Mouse (Mus musculus) skeletal muscle tissue, postnatal 0 days (tissue): Measurements from ENCODE around the gene Itga10. TPM values are rescaled to one million over a fixed set of nuclear protein-coding genes. Genes with fewer than 3 reads are reported as not detected.

Source experiments
- polyA plus RNA-seq: library from polyadenylated mRNA; unstranded; fragments of >200 nt; fragmentation: Nextera tagmentation; extraction: Ambion mirVana; gene quantifications from 2 replicates; pipeline ENCODE4 v1.2.1, GENCODE M21; 2015

Gene Itga10
- polyA plus RNA-seq = 0.86 and 0.88 TPM in 2 replicates

GRCm38 (mm10) chr3:96645018-96645649, at the start of gene Itga10:
TSS of gene Itga10 (plus strand) at chr3:96645584.

GRCm38 (mm10) chr3:96596228-96596707, 49.1 kb upstream of the Itga10 start, which contains the start of gene Ankrd34a:
TSS of gene Ankrd34a (plus strand) at chr3:96596636.

GRCm38 (mm10) chr3:96600639-96601250, 44.6 kb upstream of the Itga10 start, which contains the start of gene Lix1l:
TSS of gene Lix1l (plus strand) at chr3:96601149.

GRCm38 (mm10) chr3:96629729-96630600, 15.4 kb upstream of the Itga10 start, which contains the start of gene Rbm8a:
TSS of gene Rbm8a (plus strand) at chr3:96629933.

GRCm38 (mm10) chr3:96634928-96635879, 10.2 kb upstream of the Itga10 start, which contains the start of the genes Pex11b and Gm42957:
TSS of gene Pex11b (plus strand) at chr3:96635376.
TSS of gene Gm42957 (plus strand) at chr3:96635474.

GRCm38 (mm10) chr3:96669727-96670468, 24.5 kb downstream of the Itga10 start, which contains the start of gene Ankrd35:
TSS of gene Ankrd35 (plus strand) at chr3:96670131.

GRCm38 (mm10) chr3:96696198-96696765, 50.9 kb downstream of the Itga10 start, which contains the start of gene Pias3:
TSS of gene Pias3 (plus strand) at chr3:96696384.

GRCm38 (mm10) chr3:96707903-96708683, 62.7 kb downstream of the Itga10 start, which contains the start of gene Nudt17:
TSS of gene Nudt17 (minus strand) at chr3:96708562.

Other genes starting within 250 kb of the Itga10 start
- 0.14 and 0.28 TPM in 2 replicates for gene BC107364, start 193.3 kb upstream of the Itga10 start, polyA plus RNA-seq
- 125 and 141 TPM in 2 replicates for gene Hfe2, start 120.4 kb upstream of the Itga10 start, polyA plus RNA-seq
- 222 and 240 TPM in 2 replicates for gene Txnip, start 87.6 kb upstream of the Itga10 start, polyA plus RNA-seq
- 1.4 and 1.7 TPM in 2 replicates for gene Gm16253, start 68.6 kb upstream of the Itga10 start, polyA plus RNA-seq
- 31.7 and 37.7 TPM in 2 replicates for gene Polr3gl, start 51.4 kb upstream of the Itga10 start, polyA plus RNA-seq
- gene Ankrd34a, start 48.9 kb upstream of the Itga10 start, polyA plus RNA-seq = 1.7 and 1.9 TPM in 2 replicates
- gene Lix1l, start 44.4 kb upstream of the Itga10 start, polyA plus RNA-seq = 4.0 and 4.3 TPM in 2 replicates
- gene Rbm8a, start 15.7 kb upstream of the Itga10 start, polyA plus RNA-seq = 63.7 and 74.3 TPM in 2 replicates
- 40.3 and 41.8 TPM in 2 replicates for gene Pex11b, start 10.2 kb upstream of the Itga10 start, polyA plus RNA-seq
- gene Gm42957, start 10.1 kb upstream of the Itga10 start, polyA plus RNA-seq = 0.04 and 0.06 TPM in 2 replicates
- gene Ankrd35, start 24.5 kb downstream of the Itga10 start, polyA plus RNA-seq = 1.6 and 2.3 TPM in 2 replicates
- gene Pias3, start 50.8 kb downstream of the Itga10 start, polyA plus RNA-seq = 21.6 and 23.0 TPM in 2 replicates
- gene Nudt17, start 63.0 kb downstream of the Itga10 start, polyA plus RNA-seq = 2.8 and 3.1 TPM in 2 replicates
- gene Polr3c, start 82.0 kb downstream of the Itga10 start, polyA plus RNA-seq = 20.9 TPM in 2 replicates
- 42.0 and 48.3 TPM in 2 replicates for gene Rnf115, start 82.1 kb downstream of the Itga10 start, polyA plus RNA-seq
- not detected in 2 replicates for gene Pdzk1, start 183.7 kb downstream of the Itga10 start, polyA plus RNA-seq
- 0.08 and 0.09 TPM in 2 replicates for gene Cd160, start 183.8 kb downstream of the Itga10 start, polyA plus RNA-seq